Mouse (Mus musculus) brain, embryonic 18.5 days (tissue): ENCODE data around the gene Dgcr2.

Experiments
- DNase-seq: peaks from one replicate; pipeline ENCODE4 v3.0.0-alpha.2; 2012; ENCODE audit warnings: low read depth, low spot score

Dgcr2 gene

GRCm38 (mm10) chr16:17848928-17849327 lies 49.4 kb downstream of the Dgcr2 start:
- DNase-seq = no peak

- no peak for DNase-seq
Observed at GRCm38 (mm10) chr16:17848431-17848830, 49.9 kb downstream of the Dgcr2 start.

- no peak for DNase-seq
Observed at GRCm38 (mm10) chr16:17843701-17844365, 54.5 kb downstream of the Dgcr2 start.

- DNase-seq = no peak
Observed at GRCm38 (mm10) chr16:17842437-17842836, 55.9 kb downstream of the Dgcr2 start.

GRCm38 (mm10) chr16:17839976-17840375 lies 58.4 kb downstream of the Dgcr2 start:
- DNase-seq = no peak

- no peak for DNase-seq
Observed at GRCm38 (mm10) chr16:17838051-17838450, 60.3 kb downstream of the Dgcr2 start, which contains the start of gene Car15. TSS of gene Car15 (minus strand) at chr16:17838364.

GRCm38 (mm10) chr16:17835481-17835880 lies 62.9 kb downstream of the Dgcr2 start:
- DNase-seq = no peak

- DNase-seq = no peak
Observed at GRCm38 (mm10) chr16:17834543-17834942, 63.8 kb downstream of the Dgcr2 start.

- DNase-seq = no peak
Observed at GRCm38 (mm10) chr16:17833681-17834399, 64.5 kb downstream of the Dgcr2 start.

GRCm38 (mm10) chr16:17833321-17833680 lies 65.1 kb downstream of the Dgcr2 start:
- DNase-seq = no peak

- no peak for DNase-seq
Observed at GRCm38 (mm10) chr16:17832821-17833220, 65.5 kb downstream of the Dgcr2 start, which contains the start of gene B830017H08Rik. TSS of gene B830017H08Rik (plus strand) at chr16:17833121.

GRCm38 (mm10) chr16:17831781-17832180 lies 66.6 kb downstream of the Dgcr2 start:
- no peak for DNase-seq

- DNase-seq = no peak
Observed at GRCm38 (mm10) chr16:17830385-17831178, 67.8 kb downstream of the Dgcr2 start.

GRCm38 (mm10) chr16:17828867-17829266 lies 69.5 kb downstream of the Dgcr2 start:
- no peak for DNase-seq

- DNase-seq = no peak
Observed at GRCm38 (mm10) chr16:17828229-17828628, 70.1 kb downstream of the Dgcr2 start.

GRCm38 (mm10) chr16:17826500-17826899 lies 71.9 kb downstream of the Dgcr2 start:
- no peak for DNase-seq

GRCm38 (mm10) chr16:17816528-17816927 lies 81.8 kb downstream of the Dgcr2 start:
- DNase-seq = no peak

- DNase-seq = no peak
Observed at GRCm38 (mm10) chr16:17815411-17816402, 82.7 kb downstream of the Dgcr2 start.

GRCm38 (mm10) chr16:17813173-17813572 lies 85.2 kb downstream of the Dgcr2 start:
- no peak for DNase-seq

GRCm38 (mm10) chr16:17812120-17812519 lies 86.2 kb downstream of the Dgcr2 start:
- no peak for DNase-seq

GRCm38 (mm10) chr16:17809711-17810110 lies 88.7 kb downstream of the Dgcr2 start:
- DNase-seq = no peak
